In genomic region chr2:39005574-39006079, GRCm38 (mm10) we compare ENCODE assay signal across 7 mouse cellular contexts. TPM values are rescaled to one million over a fixed set of nuclear protein-coding genes. Genes with fewer than 3 reads are reported as not detected.
DNase-seq lines count a peak whose midpoint lies in the region; ATAC-seq and TF ChIP-seq lines count a peak whose summit lies in the region.

Rpl35 (minus strand) TSS chr2:39005624.

- peak within 1 kb of the TSS; percentile 79 for H3K4me2 ChIP-seq in hindbrain, embryonic 15.5 days
- H3K4me2 ChIP-seq in midbrain, embryonic 11.5 days = peak within 1 kb of the TSS; percentile 96

- DNase-seq in MEL (ENCODE audit: low read depth, low spot score) = peak; percentile 83
- DNase-seq in adrenal gland, postnatal 4 days (ENCODE audit: low spot score in 2 of 2) = no peak
- DNase-seq in gastrocnemius, adult 18-20 months (ENCODE audit: low spot score) = no peak
- peak; percentile 31 for DNase-seq in left cerebral cortex, postnatal 4 days
- no peak for DNase-seq in midbrain, embryonic 11.5 days (ENCODE audit: low spot score, missing footprints)
- DNase-seq in thymus, postnatal 0 days (ENCODE audit: low spot score) = peak; percentile 58

- peak within 1 kb of the TSS; percentile 86 to 88 for H3K4me3 ChIP-seq in MEL (ENCODE audit: control insufficient read depth in 1 of 2, insufficient read depth in 1 of 2, low read depth in 2 of 2, low read length in 2 of 2)
- peak within 1 kb of the TSS; percentile 57 for H3K4me3 ChIP-seq in hindbrain, embryonic 15.5 days
- H3K4me3 ChIP-seq in midbrain, embryonic 11.5 days (ENCODE audit: low read depth, low read length) = peak within 1 kb of the TSS; percentile 87

- no peak for TF ChIP-seq EP300 in MEL (IDR thresholded peaks at IDR 0.05; ENCODE audit: low read depth in 1 of 2, low read length in 2 of 2)

- H3K9me3 ChIP-seq in MEL (replicated peaks; ENCODE audit: insufficient read depth, low read length) = no peaks in the 10 kb centered on the region
- H3K9me3 ChIP-seq in hindbrain, embryonic 15.5 days = no peaks in the 10 kb centered on the region
- H3K9me3 ChIP-seq in midbrain, embryonic 11.5 days (ENCODE audit: control insufficient read depth, low read length) = no peaks in the 10 kb centered on the region

- no peak for TF ChIP-seq POLR2A in MEL (IDR thresholded peaks at IDR 0.05; ENCODE audit: control insufficient read depth in 1 of 2, insufficient read depth in 1 of 2, low read depth in 1 of 2, low read length in 2 of 2, poor library complexity in 1 of 2)

- 12% methylated on average over 15 of the region's 15 CpGs for whole genome bisulfite sequencing in hindbrain, embryonic 15.5 days
- 12% methylated on average over 15 of the region's 15 CpGs for WGBS in midbrain, embryonic 11.5 days

- peaks cover 64% of the 10 kb centered on the region for H3K79me2 ChIP-seq in MEL (ENCODE audit: control insufficient read depth, insufficient read depth, low read length, poor library complexity)

- peaks cover 0 to 28% of the 10 kb centered on the region in 2 experiments; a peak in 3 of 4 replicates for H3K36me3 ChIP-seq in MEL (ENCODE audit: control insufficient read depth in 1 of 2, insufficient read depth in 2 of 2, low read length in 2 of 2)
- H3K36me3 ChIP-seq in hindbrain, embryonic 15.5 days = peaks cover 19% of the 10 kb centered on the region
- H3K36me3 ChIP-seq in midbrain, embryonic 11.5 days (ENCODE audit: control insufficient read depth, insufficient read depth, low read length) = peaks cover 23% of the 10 kb centered on the region

- H3K4me1 ChIP-seq in MEL (ENCODE audit: control insufficient read depth in 1 of 2, insufficient read depth in 2 of 2, low read length in 2 of 2) = peaks cover 9 to 21% of the 10 kb centered on the region in 2 experiments
- peaks cover 54% of the 10 kb centered on the region for H3K4me1 ChIP-seq in hindbrain, embryonic 15.5 days (replicated peaks)
- peaks cover 34% of the 10 kb centered on the region for H3K4me1 ChIP-seq in midbrain, embryonic 11.5 days (ENCODE audit: control insufficient read depth, insufficient read depth, low read length)

- no peaks in the 10 kb centered on the region for H3K27me3 ChIP-seq in MEL (ENCODE audit: control insufficient read depth in 1 of 2, insufficient read depth in 2 of 2, low read length in 2 of 2)
- no peaks in the 10 kb centered on the region for H3K27me3 ChIP-seq in hindbrain, embryonic 15.5 days
- H3K27me3 ChIP-seq in midbrain, embryonic 11.5 days (ENCODE audit: control insufficient read depth, insufficient read depth, low read length) = no peaks in the 10 kb centered on the region

- peak within 1 kb of the TSS; percentile 83 for H3K27ac ChIP-seq in MEL (ENCODE audit: control insufficient read depth, low read depth, low read length)
- H3K27ac ChIP-seq in hindbrain, embryonic 15.5 days (replicated peaks) = peak within 1 kb of the TSS; percentile 87
- H3K27ac ChIP-seq in midbrain, embryonic 11.5 days (ENCODE audit: low read depth, low read length) = peak within 1 kb of the TSS; percentile 66

- TF ChIP-seq RAD21 in MEL (IDR thresholded peaks at IDR 0.05; ENCODE audit: low read depth, low read length) = no peak

- intact Hi-C loops in left cerebral cortex, postnatal 4 days (cut with DNase I) = no loop called here

- TF ChIP-seq CTCF in MEL (IDR thresholded peaks at IDR 0.05 in 2 of 3, conservative IDR thresholded peaks at IDR 0.05 in 1 of 3; ENCODE audit: control insufficient read depth in 1 of 3, insufficient read depth in 1 of 3, low read depth in 2 of 3, low read length in 3 of 3, poor library complexity in 1 of 3, severe bottlenecking in 1 of 3) = peak; percentile 34 to 50 (median 49)

- no peak for ATAC-seq in hindbrain, embryonic 15.5 days (ENCODE audit: low FRiP score, low read depth)
- ATAC-seq in midbrain, embryonic 11.5 days (ENCODE audit: low FRiP score) = no peak

- H3K9ac ChIP-seq in MEL (ENCODE audit: control insufficient read depth, low read depth, low read length, poor library complexity, severe bottlenecking) = peak within 1 kb of the TSS; percentile 97
- peak within 1 kb of the TSS; percentile 83 for H3K9ac ChIP-seq in hindbrain, embryonic 15.5 days
- peak within 1 kb of the TSS; percentile 91 for H3K9ac ChIP-seq in midbrain, embryonic 11.5 days (ENCODE audit: low read length)

TF ChIP-seq in MEL, 35 proteins besides CTCF, POLR2A, EP300 and RAD21:
- TF ChIP-seq GABPA (IDR thresholded peaks at IDR 0.05; ENCODE audit: low read depth, low read length) (no peak), GATA1 (IDR thresholded peaks at IDR 0.05; ENCODE audit: low read depth, low read length) (peak; percentile 77)
TF ChIP-seq in MEL: peak in this region for 1.

RNA-seq across cellular contexts. Expression of gene Rpl35, which starts in this region (rescaled TPM):
- total RNA-seq in MEL (2012; rRNA removed) = 1,667 and 1,814 TPM in 2 replicates
- 100 to 1,000 TPM in 1 of 2 experiments, not detected in 1; 930 TPM for polyA plus RNA-seq in MEL (2012; ENCODE audit: insufficient read depth in 1 of 2, insufficient read length in 2 of 2, low read depth in 1 of 2, low replicate concordance in 2 of 2, missing spikeins in 1 of 2)
- 100 to 1,000 TPM; 646 to 654 TPM for total RNA-seq in adrenal gland, postnatal 4 days (2021)
- 100 to 1,000 TPM; 291 to 301 TPM for total RNA-seq in gastrocnemius, adult 18-20 months (2021)
- polyA plus RNA-seq in hindbrain, embryonic 15.5 days (2015; fragmentation: Nextera tagmentation; extraction: Ambion mirVana) = 592 and 671 TPM in 2 replicates
- 100 to 1,000 TPM; 436 to 486 TPM for total RNA-seq in left cerebral cortex, postnatal 4 days (2021)
- 1,018 and 1,101 TPM in 2 replicates for polyA plus RNA-seq in midbrain, embryonic 11.5 days (2014; fragmentation: Nextera tagmentation; extraction: Ambion mirVana)
- polyA plus RNA-seq in thymus, postnatal 0 days (2015; fragmentation: Nextera tagmentation; extraction: Ambion mirVana) = 1,431 and 1,509 TPM in 2 replicates

Comparison
In these comparisons a context has a peak if more than half of its experiments do, and no peak if none do; other contexts are left out.
1. DNase-seq: peak in MEL (single experiment), left cerebral cortex, postnatal 4 days (single experiment) and thymus, postnatal 0 days (single experiment); none in adrenal gland, postnatal 4 days (0 of 2), gastrocnemius, adult 18-20 months (single experiment) and midbrain, embryonic 11.5 days (single experiment).
2. Peak in every context shown above with its lines, with median percentiles within 50 percentile points of each other: H3K27ac ChIP-seq, H3K4me3 ChIP-seq and H3K9ac ChIP-seq.